Mouse (Mus musculus) heart, embryonic 13.5 days (tissue): ENCODE measurements around the gene Ggt7. TPM values are rescaled to one million over a fixed set of nuclear protein-coding genes. Genes with fewer than 3 reads are reported as not detected.

Source experiments
- ATAC-seq: fragments of 200-750 bp; cut with Nextera tagmentation; 2 replicates; pipeline ENCODE4 v1.8.0; 2017; ENCODE audit warnings: moderate TSS enrichment; ENCODE audit not compliant: insufficient number of reproducible peaks, low FRiP score, low TSS enrichment; ENCODE audit errors: extremely low read depth
- H3K27ac ChIP-seq: fragments of 300-500 bp; sonication (generic); replicated peaks from 2 replicates; pipeline ENCODE4 v1.5.1; 2015; ENCODE audit warnings: moderate library complexity, mild to moderate bottlenecking, inconsistent platforms
- H3K27me3 ChIP-seq: fragments of 300-500 bp; sonication (generic); replicated peaks from 2 replicates; pipeline ENCODE4 v1.6.1; 2015; ENCODE audit warnings: mild to moderate bottlenecking, inconsistent platforms
- H3K36me3 ChIP-seq: fragments of 300-500 bp; sonication (generic); 2 replicates; pipeline ENCODE4 v1.6.1; 2015; ENCODE audit warnings: mild to moderate bottlenecking, inconsistent platforms
- H3K4me1 ChIP-seq: fragments of 300-500 bp; sonication (generic); 2 replicates; pipeline ENCODE4 v1.6.1; 2015; ENCODE audit warnings: inconsistent platforms
- H3K4me2 ChIP-seq: fragments of 300-500 bp; sonication (generic); 2 replicates; pipeline ENCODE4 v1.6.1; 2015; ENCODE audit warnings: inconsistent platforms, mild to moderate bottlenecking, moderate library complexity
- H3K4me3 ChIP-seq: fragments of 300-500 bp; sonication (generic); 2 replicates; pipeline ENCODE4 v1.5.1; 2015; ENCODE audit warnings: moderate library complexity, mild to moderate bottlenecking, inconsistent platforms
- H3K9ac ChIP-seq: fragments of 300-500 bp; sonication (generic); 2 replicates; pipeline ENCODE4 v1.6.1; 2015; ENCODE audit warnings: inconsistent platforms, mild to moderate bottlenecking, moderate library complexity
- H3K9me3 ChIP-seq: fragments of 300-500 bp; sonication (generic); 2 replicates; pipeline ENCODE4 v1.6.1; 2016; ENCODE audit warnings: inconsistent platforms
- WGBS: fragments of 180-500 bp; shearing (Covaris S2); methylation state at CpG from one replicate; pipeline ENCODE4 v1.1.7; 2015; ENCODE audit warnings: mixed read lengths; 5-methylcytosine and 5-hydroxymethylcytosine counted together
- polyA plus RNA-seq: library from polyadenylated mRNA; unstranded; fragments of >200 nt; fragmentation: Nextera tagmentation; extraction: Ambion mirVana; gene quantifications from 2 replicates; pipeline ENCODE4 v1.2.1, GENCODE M21; 2015

Ggt7 gene
- polyA plus RNA-seq, 1 experiment from 2014 or later: 3.1 TPM

DNA sequence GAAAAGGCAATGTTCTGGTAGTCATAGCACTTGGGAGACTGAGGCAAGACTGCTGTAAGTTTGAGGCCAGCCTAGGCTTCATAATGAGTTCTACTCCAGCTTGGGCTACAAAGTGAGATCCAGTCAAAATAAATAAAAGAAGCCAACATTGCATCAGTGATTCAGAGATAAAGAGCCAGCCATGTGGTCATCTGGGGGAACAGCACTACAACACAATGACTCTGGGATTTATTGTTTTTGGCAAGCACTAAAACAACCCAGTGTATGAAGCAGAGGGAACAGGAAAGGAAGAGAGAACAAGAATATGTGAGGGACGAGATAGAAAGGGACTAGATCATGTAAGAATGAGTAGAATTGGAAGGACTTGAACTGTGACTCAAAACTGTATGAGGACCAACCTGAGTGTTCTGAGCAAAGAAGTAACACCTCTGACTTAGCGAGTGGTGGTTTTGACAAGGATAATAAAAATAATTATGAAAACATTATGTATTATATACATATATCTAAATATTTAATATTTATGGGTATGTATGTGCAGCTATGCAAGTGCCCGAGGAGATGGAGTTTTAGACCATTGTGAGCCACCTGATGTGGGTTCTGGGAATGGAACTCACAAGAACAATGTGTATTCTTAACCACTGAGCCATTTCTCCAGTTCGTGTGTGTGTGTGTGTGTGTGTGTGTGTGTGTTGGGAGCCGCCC, 19.9 kb upstream of the Ggt7 start:
- Histone ChIP-seq H3K9ac (no peak overlapping the region), H3K27me3 (no peaks in the 10 kb centered on the region), H3K4me2 (0 out of 2 replicates have a peak overlapping the region, but pooled peaks have one; percentile 18), H3K36me3 (no peaks in the 10 kb centered on the region), H3K4me3 (no peak overlapping the region), H3K4me1 (peaks cover 17% of the 10 kb centered on the region), H3K9me3 (no peaks in the 10 kb centered on the region), H3K27ac (no peak overlapping the region)
- 62% methylated on average over 5 of the region's 5 CpGs for WGBS
- no peak for ATAC-seq

- Histone ChIP-seq H3K4me3 (no peak overlapping the region), H3K4me2 (no peak overlapping the region), H3K9ac (no peak overlapping the region)
Measured at GRCm38 (mm10) chr2:155536292-155536691, 18.3 kb upstream of the Ggt7 start.

GRCm38 (mm10) chr2:155527367-155527766, 9.3 kb upstream of the Ggt7 start:
- Histone ChIP-seq H3K4me2 (no peak overlapping the region), H3K27me3 (no peaks in the 10 kb centered on the region), H3K36me3 (no peaks in the 10 kb centered on the region), H3K27ac (no peak overlapping the region), H3K4me1 (no peaks in the 10 kb centered on the region), H3K4me3 (no peak overlapping the region), H3K9me3 (no peaks in the 10 kb centered on the region), H3K9ac (no peak overlapping the region)
- 54% methylated on average over 5 of the region's 5 CpGs for WGBS
- ATAC-seq: no peak

More at GRCm38 (mm10) chr2:155536292-155536691, 18.3 kb upstream of the Ggt7 start:
- H3K27ac ChIP-seq: no peak overlapping the region
- no peaks in the 10 kb centered on the region for H3K9me3 ChIP-seq
- ATAC-seq: no peak
- H3K27me3 ChIP-seq: no peaks in the 10 kb centered on the region
- peaks cover 8% of the 10 kb centered on the region for H3K4me1 ChIP-seq
- H3K36me3 ChIP-seq: no peaks in the 10 kb centered on the region

- no peak overlapping the region for H3K27ac ChIP-seq
- H3K27me3 ChIP-seq: no peaks in the 10 kb centered on the region
- H3K36me3 ChIP-seq: no peaks in the 10 kb centered on the region
- 53% methylated on average over 1 of the region's 1 CpGs for WGBS
- H3K9ac ChIP-seq: no peak overlapping the region
- H3K9me3 ChIP-seq: no peaks in the 10 kb centered on the region
- ATAC-seq: no peak
- H3K4me3 ChIP-seq: no peak overlapping the region
- H3K4me2 ChIP-seq: no peak overlapping the region
- H3K4me1 ChIP-seq: no peaks in the 10 kb centered on the region
Measured at GRCm38 (mm10) chr2:155524378-155524777, 6.3 kb upstream of the Ggt7 start.

GRCm38 (mm10) chr2:155523706-155524105, 5.7 kb upstream of the Ggt7 start:
- Histone ChIP-seq H3K9me3 (no peaks in the 10 kb centered on the region), H3K9ac (no peak overlapping the region), H3K4me3 (no peak overlapping the region), H3K27me3 (no peaks in the 10 kb centered on the region), H3K36me3 (no peaks in the 10 kb centered on the region), H3K4me1 (peaks cover 4% of the 10 kb centered on the region), H3K27ac (no peak overlapping the region), H3K4me2 (no peak overlapping the region)
- WGBS: 45% methylated on average over 5 of the region's 5 CpGs
- no peak for ATAC-seq

- peak overlapping the region; percentile 81 for H3K9ac ChIP-seq
- no peaks in the 10 kb centered on the region for H3K36me3 ChIP-seq
- H3K9me3 ChIP-seq: no peaks in the 10 kb centered on the region
- H3K27ac ChIP-seq: peak overlapping the region; percentile 74
- ATAC-seq: no peak
- 25% methylated on average over 18 of the region's 18 CpGs for WGBS
- peak overlapping the region; percentile 81 for H3K4me3 ChIP-seq
- peak overlapping the region; percentile 85 for H3K4me2 ChIP-seq
- H3K4me1 ChIP-seq: peaks cover 22% of the 10 kb centered on the region
- H3K27me3 ChIP-seq: peaks cover 19% of the 10 kb centered on the region
Measured at GRCm38 (mm10) chr2:155518531-155519270, 664 bp upstream of the Ggt7 start.

DNA sequence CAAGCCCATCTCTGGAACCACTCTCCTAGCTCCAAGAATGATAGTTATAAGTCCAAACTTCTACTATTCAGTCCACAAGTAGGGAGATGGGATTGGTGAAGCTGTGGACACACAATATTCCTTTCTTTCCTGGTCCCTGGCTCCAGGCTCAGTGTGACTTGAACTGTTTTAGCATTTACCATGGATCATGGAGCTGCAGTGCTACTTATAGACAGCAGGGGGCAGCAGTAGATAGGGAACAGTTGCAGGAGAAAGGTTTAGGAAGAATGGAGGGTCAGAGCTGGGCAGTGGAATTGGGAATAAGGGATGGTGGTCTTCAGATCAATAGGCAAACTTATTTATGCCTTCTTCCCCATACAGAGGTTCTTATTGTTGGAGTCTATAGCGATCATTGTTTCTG, 2.1 kb downstream of the Ggt7 start:
- no peak for ATAC-seq
- Histone ChIP-seq H3K27me3 (peaks cover 30% of the 10 kb centered on the region), H3K4me2 (no peak overlapping the region), H3K9ac (no peak overlapping the region), H3K27ac (no peak overlapping the region), H3K4me3 (no peak overlapping the region), H3K4me1 (peaks cover 22% of the 10 kb centered on the region), H3K9me3 (no peaks in the 10 kb centered on the region), H3K36me3 (no peaks in the 10 kb centered on the region)
- 8% methylated on average over 1 of the region's 1 CpGs for WGBS

- WGBS: 2% methylated on average over 23 of the region's 23 CpGs
- Histone ChIP-seq H3K4me1 (peaks cover 22% of the 10 kb centered on the region), H3K27me3 (peaks cover 30% of the 10 kb centered on the region), H3K36me3 (no peaks in the 10 kb centered on the region), H3K9ac (peak overlapping the region; percentile 72), H3K4me3 (peak overlapping the region; percentile 48), H3K27ac (no peak overlapping the region), H3K9me3 (no peaks in the 10 kb centered on the region), H3K4me2 (peak overlapping the region; percentile 71)
- ATAC-seq: no peak
Measured at GRCm38 (mm10) chr2:155514666-155515065, 3.4 kb downstream of the Ggt7 start.

GRCm38 (mm10) chr2:155513543-155513942, 4.5 kb downstream of the Ggt7 start:
- Histone ChIP-seq H3K36me3 (no peaks in the 10 kb centered on the region), H3K4me3 (no peak overlapping the region), H3K27me3 (peaks cover 30% of the 10 kb centered on the region), H3K4me2 (no peak overlapping the region), H3K9me3 (no peaks in the 10 kb centered on the region), H3K9ac (no peak overlapping the region), H3K4me1 (peaks cover 17% of the 10 kb centered on the region), H3K27ac (no peak overlapping the region)
- no peak for ATAC-seq
- WGBS: 57% methylated on average over 5 of the region's 5 CpGs

GRCm38 (mm10) chr2:155512479-155512878, 5.6 kb downstream of the Ggt7 start:
- H3K36me3 ChIP-seq: no peaks in the 10 kb centered on the region
- H3K27me3 ChIP-seq: peaks cover 30% of the 10 kb centered on the region
- H3K4me3 ChIP-seq: no peak overlapping the region
- WGBS: 53% methylated on average over 4 of the region's 4 CpGs
- H3K4me2 ChIP-seq: no peak overlapping the region
- H3K4me1 ChIP-seq: peaks cover 21% of the 10 kb centered on the region
- no peak for ATAC-seq
- no peak overlapping the region for H3K9ac ChIP-seq
- H3K27ac ChIP-seq: no peak overlapping the region
- no peaks in the 10 kb centered on the region for H3K9me3 ChIP-seq

GRCm38 (mm10) chr2:155507721-155508470, 10.1 kb downstream of the Ggt7 start:
- no peak overlapping the region for H3K4me3 ChIP-seq

More at GRCm38 (mm10) chr2:155507721-155508470, 10.1 kb downstream of the Ggt7 start:
- WGBS: 47% methylated on average over 10 of the region's 10 CpGs
- Histone ChIP-seq H3K4me2 (no peak overlapping the region; the same call in 1 of the 2 replicates), H3K27ac (no peak overlapping the region), H3K9ac (no peak overlapping the region), H3K4me1 (peaks cover 15% of the 10 kb centered on the region), H3K36me3 (no peaks in the 10 kb centered on the region), H3K9me3 (no peaks in the 10 kb centered on the region), H3K27me3 (peaks cover 8% of the 10 kb centered on the region)
- ATAC-seq: no peak
